Mouse (Mus musculus) CD8-positive naive resting alpha-beta T cell, adult 2 months (primary cell): ENCODE measurements at regions not wholly inside any gene's neighbourhood (a gene's known extent, or its start where the extent isn't known, plus 50 kb on each side); places are given as distances from the start of the nearest gene placed in this dataset.

Experiments
- DNase-seq, 2 experiments: peaks; one replicate each; pipeline ENCODE4 v3.0.0; 2022; ENCODE audit warnings: low read depth in 2 of 2, low spot score in 2 of 2

- DNase-seq, result no peak
These were observed 58.0 kb upstream of the Ercc6l2 start for GRCm38 (mm10) chr13:63757061-63757460.

GRCm38 (mm10) chr13:63761542-63761941, 53.5 kb upstream of the Ercc6l2 start:
- DNase-seq, result no peak
